8 mouse cellular contexts compared by ENCODE assay signal in the genomic region with DNA sequence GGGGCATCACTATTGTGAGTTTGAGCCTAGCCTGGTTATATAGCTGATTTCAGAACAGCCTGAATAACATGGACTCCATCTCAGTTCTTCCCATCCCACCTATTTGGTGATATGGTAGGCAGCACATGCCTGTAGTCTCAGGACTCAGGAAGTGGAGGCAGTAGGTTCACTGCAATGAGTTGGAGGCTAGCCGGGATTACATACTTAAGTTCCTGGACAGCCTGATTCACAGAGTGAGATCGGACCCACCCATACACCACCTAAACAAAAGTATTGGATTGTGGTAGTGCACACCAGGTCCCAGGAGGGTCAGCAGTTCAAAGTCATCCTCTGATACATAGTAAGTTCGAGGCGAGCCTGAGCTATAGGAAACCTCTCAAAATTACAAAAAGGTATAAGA. TPM values are rescaled to one million over a fixed set of nuclear protein-coding genes. Genes with fewer than 3 reads are reported as not detected.
A peak's percentile ranks its signal among the peaks of the same experiment; 100 is the strongest.
DNase-seq lines count a peak whose midpoint lies in the region; ATAC-seq and TF ChIP-seq lines count a peak whose summit lies in the region.

No protein-coding gene starts in this region.

- H3K4me1 ChIP-seq in liver, adult 2 months (ENCODE audit: control insufficient read depth, insufficient read depth, low read length): peaks cover 7% of the 10 kb centered on the region
- peaks cover 9% of the 10 kb centered on the region for H3K4me1 ChIP-seq in bone marrow macrophage, adult 2 months (ENCODE audit: control insufficient read depth, insufficient read depth, low read length)
- peaks cover 23% of the 10 kb centered on the region for H3K4me1 ChIP-seq in hindbrain, embryonic 15.5 days (replicated peaks)
- H3K4me1 ChIP-seq in midbrain, embryonic 15.5 days: peaks cover 22% of the 10 kb centered on the region

- H3K4me2 ChIP-seq in hindbrain, embryonic 15.5 days: peak overlapping the region; percentile 80
- H3K4me2 ChIP-seq in midbrain, embryonic 15.5 days: peak overlapping the region; percentile 84

- no peaks in the 10 kb centered on the region for H3K9me3 ChIP-seq in hindbrain, embryonic 15.5 days
- H3K9me3 ChIP-seq in midbrain, embryonic 15.5 days: no peaks in the 10 kb centered on the region

- H3K36me3 ChIP-seq in liver, adult 2 months (ENCODE audit: control insufficient read depth, insufficient read depth, low read length): peaks cover 5% of the 10 kb centered on the region; the same call in 1 of the 2 replicates
- peaks cover 38% of the 10 kb centered on the region for H3K36me3 ChIP-seq in hindbrain, embryonic 15.5 days
- peaks cover 18% of the 10 kb centered on the region for H3K36me3 ChIP-seq in midbrain, embryonic 15.5 days (replicated peaks)

- 8% methylated on average over 4 of the region's 4 CpGs for WGBS in liver, adult 2 months
- WGBS in hindbrain, embryonic 15.5 days: 19% methylated on average over 4 of the region's 4 CpGs
- 22% methylated on average over 4 of the region's 4 CpGs for WGBS in midbrain, embryonic 15.5 days

- H3K4me3 ChIP-seq in liver, adult 2 months (ENCODE audit: insufficient read depth, low read depth, low read length): peak overlapping the region; percentile 88
- H3K4me3 ChIP-seq in bone marrow macrophage, adult 2 months (ENCODE audit: insufficient read depth, low read length): peak overlapping the region; percentile 95
- peak overlapping the region; percentile 78 for H3K4me3 ChIP-seq in hindbrain, embryonic 15.5 days
- peak overlapping the region; percentile 75 for H3K4me3 ChIP-seq in midbrain, embryonic 15.5 days

- no peak overlapping the region for H3K27ac ChIP-seq in liver, adult 2 months (replicated peaks; ENCODE audit: insufficient read depth, low read depth, low read length)
- H3K27ac ChIP-seq in bone marrow macrophage, adult 2 months (ENCODE audit: insufficient read depth, low read depth, low read length): peak overlapping the region; percentile 48; the same call in 1 of the 2 replicates
- H3K27ac ChIP-seq in hindbrain, embryonic 15.5 days (replicated peaks): peak overlapping the region; percentile 75; the same call in 1 of the 2 replicates
- no peak overlapping the region for H3K27ac ChIP-seq in midbrain, embryonic 15.5 days

- peak; percentile 10; the same call in 1 of the 2 replicates for ATAC-seq in hindbrain, embryonic 15.5 days (ENCODE audit: low FRiP score, low read depth)
- peak; percentile 29 for ATAC-seq in midbrain, embryonic 15.5 days (replicated peaks)

- H3K9ac ChIP-seq in liver, adult 2 months (ENCODE audit: low read depth, low read length): peak overlapping the region; percentile 89
- peak overlapping the region; percentile 77 for H3K9ac ChIP-seq in hindbrain, embryonic 15.5 days
- H3K9ac ChIP-seq in midbrain, embryonic 15.5 days: peak overlapping the region; percentile 73

- intact Hi-C loops in left cerebral cortex, postnatal 14 days (cut with DNase I): loop anchor here (2.0 kb wide), 1 partner anchor 40 kb away; the partner anchor contains the start of gene Icam5

- no peak for TF ChIP-seq CTCF in liver, adult 2 months (IDR thresholded peaks at IDR 0.05; ENCODE audit: low read depth, low read length)
- TF ChIP-seq CTCF in bone marrow macrophage, adult 2 months (IDR thresholded peaks at IDR 0.05; ENCODE audit: low read depth, low read length): no peak

- H3K79me2 ChIP-seq in liver, adult 2 months (ENCODE audit: control insufficient read depth, insufficient read depth, low read length): 0 out of 2 replicates have a peak, but pooled peaks cover 4% of the 10 kb centered on the region

- DNase-seq in liver, adult 2 months (ENCODE audit: extremely low read depth, low read depth, low spot score): no peak
- no peak for DNase-seq in liver
- no peak for DNase-seq in left cerebral cortex, postnatal 14 days (ENCODE audit: low spot score in 2 of 2)
- DNase-seq in kidney, postnatal 10 days: no peak
- no peak for DNase-seq in cerebellum, adult 11 months

- no peak for TF ChIP-seq POLR2A in liver, adult 2 months (IDR thresholded peaks at IDR 0.05; ENCODE audit: extremely low read depth, insufficient read depth, low read length)
- TF ChIP-seq POLR2A in bone marrow macrophage, adult 2 months (IDR thresholded peaks at IDR 0.05; ENCODE audit: borderline replicate concordance, low read depth, low read length): no peak

- H3K27me3 ChIP-seq in liver, adult 2 months (ENCODE audit: control insufficient read depth, insufficient read depth, low read length): no peaks in the 10 kb centered on the region
- no peaks in the 10 kb centered on the region for H3K27me3 ChIP-seq in hindbrain, embryonic 15.5 days
- no peaks in the 10 kb centered on the region for H3K27me3 ChIP-seq in midbrain, embryonic 15.5 days (replicated peaks)

RNA-seq across cellular contexts. Expression of gene Gm49373, which starts 0.3 kb away (rescaled TPM):
- total RNA-seq in liver, adult 2 months (2014; rRNA removed): 0.46 and 0.54 TPM in 2 replicates
- 0.05 and 0.10 TPM in 2 replicates for polyA plus RNA-seq in liver, adult 2 months (2012; rRNA removed)
- not detected in 2 replicates for polyA plus RNA-seq in bone marrow macrophage, adult 2 months (2012; ENCODE audit: insufficient read depth, insufficient read length, missing spikeins)
- polyA plus RNA-seq in hindbrain, embryonic 15.5 days (2015; fragmentation: Nextera tagmentation; extraction: Ambion mirVana): 1.7 and 2.8 TPM in 2 replicates
- 1.9 and 2.4 TPM in 2 replicates for polyA plus RNA-seq in midbrain, embryonic 15.5 days (2015; fragmentation: Nextera tagmentation; extraction: Ambion mirVana)
- total RNA-seq in left cerebral cortex, postnatal 14 days (2021): under 1 TPM; 0.72 to 0.90 TPM

RNA-seq across cellular contexts. Expression of gene Fdx1l, which starts 0.8 kb away (rescaled TPM):
- total RNA-seq in liver, adult 2 months (2014; rRNA removed): 30.6 and 31.1 TPM in 2 replicates
- polyA plus RNA-seq in liver, adult 2 months (2012; rRNA removed): 45.3 and 50.3 TPM in 2 replicates
- polyA plus RNA-seq in bone marrow macrophage, adult 2 months (2012; ENCODE audit: insufficient read depth, insufficient read length, missing spikeins): 24.8 and 32.1 TPM in 2 replicates
- polyA plus RNA-seq in hindbrain, embryonic 15.5 days (2015; fragmentation: Nextera tagmentation; extraction: Ambion mirVana): 71.0 and 74.1 TPM in 2 replicates
- polyA plus RNA-seq in midbrain, embryonic 15.5 days (2015; fragmentation: Nextera tagmentation; extraction: Ambion mirVana): 70.1 and 70.5 TPM in 2 replicates
- total RNA-seq in left cerebral cortex, postnatal 14 days (2021): 10 to 100 TPM; 54.8 to 55.0 TPM

RNA-seq across cellular contexts. Expression of gene Zglp1, which starts 5.7 kb away (rescaled TPM):
- total RNA-seq in liver, adult 2 months (2014; rRNA removed): not detected in 2 replicates
- 0.39 TPM in 1 of 2 replicates, not detected in the other for polyA plus RNA-seq in liver, adult 2 months (2012; rRNA removed)
- polyA plus RNA-seq in bone marrow macrophage, adult 2 months (2012; ENCODE audit: insufficient read depth, insufficient read length, missing spikeins): not detected in 2 replicates
- polyA plus RNA-seq in hindbrain, embryonic 15.5 days (2015; fragmentation: Nextera tagmentation; extraction: Ambion mirVana): 0.58 and 3.0 TPM in 2 replicates
- 0.86 and 3.1 TPM in 2 replicates for polyA plus RNA-seq in midbrain, embryonic 15.5 days (2015; fragmentation: Nextera tagmentation; extraction: Ambion mirVana)
- total RNA-seq in left cerebral cortex, postnatal 14 days (2021): 1 to 10 TPM in 1 of 2 experiments, not detected in 1; 1.8 TPM

RNA-seq across cellular contexts. Expression of gene Gm38431, which starts 19.2 kb away (rescaled TPM):
- 2.0 and 2.5 TPM in 2 replicates for total RNA-seq in liver, adult 2 months (2014; rRNA removed)
- 3.4 and 5.8 TPM in 2 replicates for polyA plus RNA-seq in liver, adult 2 months (2012; rRNA removed)
- polyA plus RNA-seq in bone marrow macrophage, adult 2 months (2012; ENCODE audit: insufficient read depth, insufficient read length, missing spikeins): 0.56 and 1.3 TPM in 2 replicates
- 1.3 and 3.1 TPM in 2 replicates for polyA plus RNA-seq in hindbrain, embryonic 15.5 days (2015; fragmentation: Nextera tagmentation; extraction: Ambion mirVana)
- polyA plus RNA-seq in midbrain, embryonic 15.5 days (2015; fragmentation: Nextera tagmentation; extraction: Ambion mirVana): 2.2 and 2.3 TPM in 2 replicates
- 1 to 10 TPM; 1.8 to 2.6 TPM for total RNA-seq in left cerebral cortex, postnatal 14 days (2021)

RNA-seq across cellular contexts. Expression of gene Raver1, which starts 19.2 kb away (rescaled TPM):
- 1.8 and 5.3 TPM in 2 replicates for total RNA-seq in liver, adult 2 months (2014; rRNA removed)
- 19.6 and 22.1 TPM in 2 replicates for polyA plus RNA-seq in liver, adult 2 months (2012; rRNA removed)
- 31.2 and 35.4 TPM in 2 replicates for polyA plus RNA-seq in bone marrow macrophage, adult 2 months (2012; ENCODE audit: insufficient read depth, insufficient read length, missing spikeins)
- 31.7 and 37.8 TPM in 2 replicates for polyA plus RNA-seq in hindbrain, embryonic 15.5 days (2015; fragmentation: Nextera tagmentation; extraction: Ambion mirVana)
- polyA plus RNA-seq in midbrain, embryonic 15.5 days (2015; fragmentation: Nextera tagmentation; extraction: Ambion mirVana): 35.0 and 36.1 TPM in 2 replicates
- 10 to 100 TPM; 30.0 to 30.9 TPM for total RNA-seq in left cerebral cortex, postnatal 14 days (2021)

Comparison
In these comparisons a context has a peak if more than half of its experiments do, and no peak if none do; other contexts are left out.
1. H3K27ac ChIP-seq: peak in bone marrow macrophage, adult 2 months (single experiment) and hindbrain, embryonic 15.5 days (single experiment); none in liver, adult 2 months (single experiment) and midbrain, embryonic 15.5 days (single experiment).
2. Peak in every context shown above with its lines, with median percentiles within 50 percentile points of each other: H3K4me3 ChIP-seq and H3K9ac ChIP-seq.